Mouse (Mus musculus): ENCODE measurements at regions not wholly inside any gene's neighbourhood (a gene's known extent, or its start where the extent isn't known, plus 50 kb on each side); places are given as distances from the start of the nearest gene placed in this dataset.
A peak's percentile ranks its signal among the peaks of the same experiment; 100 is the strongest.
"Not testable (repeated sequence)": the region's sequence is repeated elsewhere in the genome, so short reads cannot be mapped to it uniquely, and the experiment has no call there.

GRCm38 (mm10) chr12:25579407-25579806 lies 482.5 kb upstream of the Id2 start:
- no peak for DNase-seq

- no peak for DNase-seq
These were observed 468.2 kb upstream of the Id2 start for GRCm38 (mm10) chr12:25565131-25565530.

GRCm38 (mm10) chr12:25559601-25560000 lies 462.7 kb upstream of the Id2 start:
- no peak for DNase-seq

- no peak for DNase-seq
These were observed 456.7 kb upstream of the Id2 start for GRCm38 (mm10) chr12:25553656-25554055.

GRCm38 (mm10) chr12:25549735-25550134 lies 452.8 kb upstream of the Id2 start:
- no peak for DNase-seq

GRCm38 (mm10) chr12:25544253-25544652 lies 447.3 kb upstream of the Id2 start:
- no peak for DNase-seq

GRCm38 (mm10) chr12:25534620-25534950 lies 437.6 kb upstream of the Id2 start:
- no peak for DNase-seq

- DNase-seq, result no peak
These were observed 437.0 kb upstream of the Id2 start for GRCm38 (mm10) chr12:25533709-25534619.

- no peak for DNase-seq
These were observed 433.5 kb upstream of the Id2 start for GRCm38 (mm10) chr12:25530483-25530882.

GRCm38 (mm10) chr12:25529537-25529936 lies 432.6 kb upstream of the Id2 start:
- no peak for DNase-seq

- DNase-seq, result no peak
These were observed 429.7 kb upstream of the Id2 start for GRCm38 (mm10) chr12:25526639-25527038.

GRCm38 (mm10) chr12:25516738-25517137 lies 419.8 kb upstream of the Id2 start:
- DNase-seq, result no peak

GRCm38 (mm10) chr12:25513679-25514078 lies 416.7 kb upstream of the Id2 start:
- DNase-seq, result no peak

GRCm38 (mm10) chr12:25509666-25510065 lies 412.7 kb upstream of the Id2 start:
- DNase-seq, result no peak

- DNase-seq, result no peak
These were observed 396.3 kb upstream of the Id2 start for GRCm38 (mm10) chr12:25493233-25493632.

- no peak for DNase-seq
These were observed 395.7 kb upstream of the Id2 start for GRCm38 (mm10) chr12:25492483-25493190.

- peak; percentile 31 for DNase-seq
These were observed 378.3 kb upstream of the Id2 start for GRCm38 (mm10) chr12:25475180-25475758.

GRCm38 (mm10) chr12:25469181-25469580 lies 372.2 kb upstream of the Id2 start:
- no peak for DNase-seq

- DNase-seq, result no peak
These were observed 370.8 kb upstream of the Id2 start for GRCm38 (mm10) chr12:25467789-25468188.

GRCm38 (mm10) chr12:25462690-25463089 lies 365.8 kb upstream of the Id2 start:
- not testable (repeated sequence) for DNase-seq

GRCm38 (mm10) chr12:25455281-25455989 lies 358.5 kb upstream of the Id2 start:
- DNase-seq, result no peak

- DNase-seq, result no peak
These were observed 356.4 kb upstream of the Id2 start for GRCm38 (mm10) chr12:25453356-25453755.

GRCm38 (mm10) chr12:25451156-25451555 lies 354.2 kb upstream of the Id2 start:
- DNase-seq, result no peak

Data from thymus, postnatal 14 days (tissue).